Mouse (Mus musculus): ENCODE measurements at regions not wholly inside any gene's neighbourhood (a gene's known extent, or its start where the extent isn't known, plus 50 kb on each side); places are given as distances from the start of the nearest gene placed in this dataset.
A peak's percentile ranks its signal among the peaks of the same experiment; 100 is the strongest.

- no peak for DNase-seq (ENCODE audit: low spot score in 2 of 2)
Measured at GRCm38 (mm10) chr1:14513662-14514061, 1579.5 kb downstream of the 4930444P10Rik start.

DNA sequence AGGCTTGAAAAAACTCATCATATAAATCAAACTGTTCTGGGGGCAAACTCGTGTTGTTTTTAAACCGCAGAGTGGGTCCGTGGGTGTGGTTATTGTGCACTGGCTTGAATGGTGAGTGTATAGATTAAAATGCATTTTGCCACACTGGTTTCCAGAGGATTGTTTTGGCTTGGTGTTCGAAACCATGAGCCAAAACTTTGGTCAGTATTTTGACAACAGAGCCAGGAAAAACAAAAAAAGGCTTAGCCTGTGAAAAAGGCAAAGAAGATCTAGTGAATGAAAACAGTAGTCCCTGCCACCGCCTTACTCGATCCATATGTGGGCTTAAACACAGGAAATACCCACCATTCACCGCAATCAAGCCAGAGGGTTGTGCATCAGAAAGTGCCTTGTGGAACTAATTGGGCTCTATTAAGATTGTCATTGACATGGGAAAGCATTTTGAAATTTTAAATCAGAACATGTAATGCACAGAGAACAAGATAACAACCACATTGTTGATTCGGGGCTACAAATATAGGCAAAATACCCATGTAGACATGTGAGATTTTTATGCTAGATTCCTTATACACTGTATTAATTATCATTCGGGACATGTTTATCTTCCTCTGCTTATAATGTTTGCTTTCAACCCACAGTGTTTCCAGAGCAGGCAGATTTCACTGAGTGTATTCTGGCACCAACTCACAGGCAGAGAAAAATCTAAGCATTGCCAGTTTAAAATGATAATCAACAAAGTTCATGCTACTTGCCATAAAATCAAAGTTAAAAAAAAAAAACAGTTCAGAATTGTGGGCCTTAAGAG is 1580.4 kb downstream of the 4930444P10Rik start:
- DNase-seq (ENCODE audit: low spot score in 2 of 2), result no peak

GRCm38 (mm10) chr1:14506831-14507690 is 1586.1 kb downstream of the 4930444P10Rik start:
- DNase-seq (ENCODE audit: low spot score in 2 of 2), result no peak

- peak in 1 of 2 experiments; percentile 8 for DNase-seq (ENCODE audit: low spot score in 2 of 2)
Measured at GRCm38 (mm10) chr1:14506201-14506830, 1586.8 kb downstream of the 4930444P10Rik start.

GRCm38 (mm10) chr1:14505741-14506140 is 1587.4 kb downstream of the 4930444P10Rik start:
- DNase-seq (ENCODE audit: low spot score in 2 of 2), result no peak

GRCm38 (mm10) chr1:14504767-14505343 is 1588.3 kb downstream of the 4930444P10Rik start:
- peak in 1 of 2 experiments; percentile 17 for DNase-seq (ENCODE audit: low spot score in 2 of 2)

DNA sequence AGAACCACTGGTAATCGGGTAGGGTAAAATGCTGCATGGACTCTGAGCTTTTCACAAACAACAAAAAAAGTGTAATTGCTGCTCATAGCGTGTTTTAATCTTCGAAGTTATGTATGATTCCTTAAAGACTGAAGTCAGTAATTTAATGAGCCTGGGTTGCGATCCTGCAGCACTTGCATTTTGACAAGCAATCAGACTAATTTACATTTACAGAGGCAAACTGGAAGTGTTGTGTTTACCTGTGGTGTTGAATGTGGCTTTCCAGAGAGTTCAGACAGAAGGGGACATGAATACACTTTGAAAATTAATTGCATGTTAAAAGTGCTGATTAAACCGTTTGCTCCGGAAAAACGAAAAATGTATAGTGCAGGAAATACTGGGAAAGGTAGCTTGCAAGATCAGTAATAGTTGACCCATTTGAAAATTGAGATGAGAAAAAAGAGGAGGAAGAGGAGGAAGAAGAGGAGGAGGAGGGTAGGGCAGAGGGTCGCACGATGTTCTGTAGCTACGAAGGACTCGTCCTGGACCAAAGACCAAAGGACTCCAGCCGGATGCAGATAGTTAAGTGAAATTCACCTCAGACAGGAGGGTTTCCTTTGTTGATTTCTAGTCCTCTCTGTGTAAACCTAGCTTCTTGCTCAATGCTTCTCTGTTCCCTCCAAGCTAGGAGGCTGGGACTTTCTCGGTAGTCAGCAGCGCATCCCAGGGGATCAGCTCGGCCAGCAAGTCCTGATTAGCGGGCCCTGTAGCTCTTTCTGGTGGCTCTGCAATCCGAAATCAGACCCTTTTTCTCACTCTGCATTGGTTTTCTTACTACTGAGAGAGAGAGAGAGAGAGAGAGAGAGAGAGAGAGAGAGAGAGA is 1589.0 kb downstream of the 4930444P10Rik start:
- DNase-seq (ENCODE audit: low spot score in 2 of 2), result no peak

GRCm38 (mm10) chr1:14503193-14503800 is 1589.8 kb downstream of the 4930444P10Rik start:
- no peak for DNase-seq (ENCODE audit: low spot score in 2 of 2)

DNA sequence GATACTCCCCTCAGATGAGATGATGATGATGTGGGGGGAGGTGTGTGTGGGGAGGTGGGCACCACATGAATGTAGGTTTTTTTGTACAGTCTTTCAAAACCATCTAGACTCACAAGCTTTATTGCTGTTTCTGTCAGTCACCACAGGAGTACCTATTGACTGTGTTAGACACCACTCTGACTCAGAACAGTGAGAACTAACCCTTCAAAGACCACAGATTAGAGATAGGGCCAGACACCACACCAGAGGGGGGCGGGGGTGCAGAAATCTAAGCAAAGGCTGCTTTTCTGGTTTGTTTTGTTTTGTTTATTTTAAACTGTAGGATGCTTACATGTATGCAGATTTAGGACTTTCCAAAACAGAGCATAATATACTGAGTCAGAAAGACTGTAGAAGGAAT is 1594.0 kb downstream of the 4930444P10Rik start:
- DNase-seq (ENCODE audit: low spot score in 2 of 2), result no peak

- no peak for DNase-seq (ENCODE audit: low spot score in 2 of 2)
Measured at GRCm38 (mm10) chr1:14490026-14490425, 1603.1 kb downstream of the 4930444P10Rik start.

- no peak for DNase-seq (ENCODE audit: low spot score in 2 of 2)
Measured at GRCm38 (mm10) chr1:14487708-14488127, 1605.4 kb downstream of the 4930444P10Rik start.

- DNase-seq (ENCODE audit: low spot score in 2 of 2), result no peak
Measured at GRCm38 (mm10) chr1:14485746-14486145, 1607.4 kb downstream of the 4930444P10Rik start.

DNA sequence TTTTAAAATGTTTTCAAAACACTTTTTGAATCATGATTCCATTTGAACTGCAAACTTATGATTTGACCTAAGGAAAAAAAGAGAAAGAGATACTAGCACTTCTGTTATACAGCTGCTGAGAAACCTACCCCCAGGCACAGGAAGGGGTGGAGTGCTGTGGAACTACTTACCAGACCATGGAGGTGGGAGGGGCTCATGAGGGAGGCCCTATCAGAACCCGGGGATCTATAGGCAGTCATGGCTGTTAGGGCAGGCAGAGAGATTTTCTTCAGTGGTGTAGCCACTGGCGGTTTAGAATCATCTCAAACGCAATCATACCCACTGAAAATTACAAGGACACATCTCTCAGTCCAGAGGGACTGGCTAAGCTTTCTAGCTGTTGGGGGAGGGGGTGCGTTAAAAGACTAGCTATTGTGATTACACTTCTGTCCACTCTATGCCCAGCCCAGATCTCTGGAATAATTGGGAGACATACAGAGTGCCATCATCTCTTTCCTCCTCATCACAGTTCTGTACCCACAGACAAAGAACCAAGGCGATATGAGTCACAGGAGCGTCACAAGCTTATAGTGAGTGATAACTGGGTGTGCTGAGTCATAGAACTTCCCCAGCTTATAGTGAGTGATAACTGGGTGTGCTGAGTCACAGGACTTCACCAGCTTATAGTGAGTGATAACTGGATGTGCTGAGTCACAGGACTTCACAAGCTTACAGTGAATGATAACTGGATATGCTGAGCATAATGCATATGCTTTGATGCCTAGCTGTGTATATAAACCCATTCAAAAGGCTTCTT is 1608.8 kb downstream of the 4930444P10Rik start:
- peak; percentile 33 to 38 for DNase-seq (ENCODE audit: low spot score in 2 of 2)

DNA sequence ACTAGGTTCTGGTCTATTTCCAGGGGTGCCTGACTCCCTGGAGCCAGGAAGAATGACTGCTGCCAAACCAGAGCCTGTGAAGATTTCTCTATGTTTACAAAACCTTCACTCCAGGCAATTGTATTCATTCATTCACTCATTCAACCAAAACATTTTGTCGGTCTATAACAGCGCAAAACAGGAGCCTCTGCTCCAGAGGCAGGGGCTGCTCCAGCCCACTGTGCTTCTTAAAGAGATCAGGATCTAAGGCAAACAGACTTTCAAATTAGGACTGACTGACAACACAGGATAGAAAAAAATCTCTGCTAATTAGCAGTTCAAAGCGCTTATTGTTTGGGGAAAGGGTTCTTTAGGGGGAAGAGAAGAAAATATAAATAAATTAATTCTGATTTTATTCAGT is 1620.8 kb downstream of the 4930444P10Rik start:
- DNase-seq (ENCODE audit: low spot score in 2 of 2), result no peak

GRCm38 (mm10) chr1:14471551-14471950 is 1621.6 kb downstream of the 4930444P10Rik start:
- DNase-seq (ENCODE audit: low spot score in 2 of 2), result no peak

- DNase-seq (ENCODE audit: low spot score in 2 of 2), result no peak
Measured at GRCm38 (mm10) chr1:14464788-14465482, 1628.2 kb downstream of the 4930444P10Rik start.

DNA sequence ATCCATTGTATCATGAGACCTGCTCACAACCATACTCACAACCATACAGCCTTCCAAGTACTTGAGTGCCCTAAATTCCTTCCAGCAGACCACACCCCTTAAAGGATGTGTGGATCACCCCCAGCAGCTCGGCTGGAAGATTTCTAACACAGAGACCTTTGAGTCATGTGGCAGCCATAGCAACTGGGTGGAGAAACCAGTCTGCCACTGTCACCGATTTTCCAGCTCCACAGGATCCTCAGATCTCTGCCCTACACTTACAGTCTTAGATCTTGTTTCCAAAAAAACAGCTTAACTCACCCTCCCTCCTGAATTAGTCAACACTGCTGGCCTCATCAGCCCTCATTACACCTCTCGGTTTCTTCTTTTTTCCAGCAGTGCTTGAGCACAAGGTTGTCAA is 1630.6 kb downstream of the 4930444P10Rik start:
- no peak for DNase-seq (ENCODE audit: low spot score in 2 of 2)

- no peak for DNase-seq (ENCODE audit: low spot score in 2 of 2)
Measured at GRCm38 (mm10) chr1:14460811-14461210, 1632.3 kb downstream of the 4930444P10Rik start.

GRCm38 (mm10) chr1:14429326-14429725 is 1663.8 kb downstream of the 4930444P10Rik start:
- no peak for DNase-seq (ENCODE audit: low spot score in 2 of 2)

Data from right cerebral cortex, adult 2 months (tissue).